Mouse (Mus musculus) E14TG2a.4 (cell line): ENCODE results near the gene Slc5a1.

Experiments
- H3K27me3 ChIP-seq: 2 replicates; pipeline ENCODE4 v1.6.1; 2014; ENCODE audit warnings: low read length, control low read depth; ENCODE audit not compliant: insufficient read depth
- H3K36me3 ChIP-seq: 2 replicates; pipeline ENCODE4 v1.6.1; 2014; ENCODE audit warnings: low read length, control low read depth; ENCODE audit not compliant: insufficient read depth
- H3K4me1 ChIP-seq: replicated peaks from 2 replicates; pipeline ENCODE4 v1.6.1; 2014; ENCODE audit warnings: low read depth, low read length, control low read depth
- H3K4me3 ChIP-seq: replicated peaks from 2 replicates; pipeline ENCODE4 v1.5.1; 2014; ENCODE audit warnings: mild to moderate bottlenecking, low read length
- H3K9me3 ChIP-seq: 2 replicates; pipeline ENCODE4 v1.6.1; 2014; ENCODE audit warnings: low read length, control low read depth
- CTCF ChIP-seq: conservative IDR thresholded peaks from 2 replicates; pipeline ENCODE4 v1.5.1; 2014; ENCODE audit warnings: low read length
- NANOG ChIP-seq: IDR thresholded peaks from 2 replicates; pipeline ENCODE4 v1.6.1; 2014; ENCODE audit warnings: borderline replicate concordance, low read length, mixed read lengths
- POU5F1 ChIP-seq: IDR thresholded peaks from 2 replicates; pipeline ENCODE4 v1.6.1; 2014; ENCODE audit warnings: low read length, borderline replicate concordance

Slc5a1 gene

DNA sequence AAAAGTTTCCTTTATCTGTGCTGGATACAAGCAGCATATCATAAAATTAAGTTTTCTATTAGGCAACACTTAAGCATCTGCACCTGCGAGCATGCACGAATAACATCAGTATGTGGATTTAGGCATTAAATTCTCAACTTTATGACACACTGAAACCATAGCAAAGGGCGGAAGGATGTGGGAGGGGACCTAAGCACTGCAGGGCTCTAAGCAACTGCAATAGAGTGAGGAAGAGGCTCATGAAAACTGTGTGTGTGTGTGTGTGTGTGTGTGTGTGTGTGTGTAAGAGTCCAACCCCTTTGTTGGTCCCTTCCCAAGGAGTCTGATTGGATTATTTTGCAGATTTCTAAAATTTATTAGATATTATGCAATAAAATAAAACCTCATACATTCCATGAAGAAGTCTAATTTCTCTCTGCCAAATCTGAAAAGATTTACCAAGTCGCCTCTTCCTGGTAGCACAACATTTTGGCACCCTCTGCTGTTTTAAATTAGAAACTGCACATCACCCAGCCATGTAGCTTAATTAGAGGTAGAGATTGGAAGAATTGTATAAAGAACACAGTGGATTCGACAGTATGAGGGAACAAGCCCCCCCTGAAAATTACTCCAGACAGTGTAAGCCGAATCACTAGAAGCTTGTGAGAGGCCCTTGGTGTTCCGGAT lies 38.9 kb downstream of the Slc5a1 start:
- TF ChIP-seq POU5F1 = no peak
- TF ChIP-seq CTCF = peak; percentile 88
- no peak for TF ChIP-seq NANOG
- H3K27me3 ChIP-seq = peaks cover 26% of the 10 kb centered on the region; the same call in 1 of the 2 replicates
- H3K9me3 ChIP-seq = no peaks in the 10 kb centered on the region
- H3K36me3 ChIP-seq = no peaks in the 10 kb centered on the region
- no peaks in the 10 kb centered on the region for H3K4me1 ChIP-seq
- H3K4me3 ChIP-seq = no peak overlapping the region

- peaks cover 31% of the 10 kb centered on the region; the same call in 1 of the 2 replicates for H3K27me3 ChIP-seq
- TF ChIP-seq NANOG (no peak), POU5F1 (no peak), CTCF (peak; percentile 51)
- H3K4me3 ChIP-seq = no peak overlapping the region
- no peaks in the 10 kb centered on the region for H3K9me3 ChIP-seq
- no peaks in the 10 kb centered on the region for H3K36me3 ChIP-seq
- no peaks in the 10 kb centered on the region for H3K4me1 ChIP-seq
These were observed 40.0 kb downstream of the Slc5a1 start for GRCm38 (mm10) chr5:33144025-33144424.

- no peaks in the 10 kb centered on the region for H3K4me1 ChIP-seq
- no peaks in the 10 kb centered on the region for H3K36me3 ChIP-seq
- peaks cover 27% of the 10 kb centered on the region; the same call in 1 of the 2 replicates for H3K27me3 ChIP-seq
These were observed 42.8 kb downstream of the Slc5a1 start for GRCm38 (mm10) chr5:33146837-33147236.

GRCm38 (mm10) chr5:33147691-33148090 lies 43.7 kb downstream of the Slc5a1 start:
- peaks cover 25% of the 10 kb centered on the region; the same call in 1 of the 2 replicates for H3K27me3 ChIP-seq
- TF ChIP-seq POU5F1 = no peak
- TF ChIP-seq CTCF = no peak
- no peak for TF ChIP-seq NANOG
- H3K9me3 ChIP-seq = no peaks in the 10 kb centered on the region
- no peak overlapping the region for H3K4me3 ChIP-seq
- H3K4me1 ChIP-seq = no peaks in the 10 kb centered on the region
- no peaks in the 10 kb centered on the region for H3K36me3 ChIP-seq

More at GRCm38 (mm10) chr5:33146837-33147236, 42.8 kb downstream of the Slc5a1 start:
- no peak for TF ChIP-seq CTCF
- no peak for TF ChIP-seq POU5F1
- no peak for TF ChIP-seq NANOG
- H3K4me3 ChIP-seq = no peak overlapping the region
- no peaks in the 10 kb centered on the region for H3K9me3 ChIP-seq

DNA sequence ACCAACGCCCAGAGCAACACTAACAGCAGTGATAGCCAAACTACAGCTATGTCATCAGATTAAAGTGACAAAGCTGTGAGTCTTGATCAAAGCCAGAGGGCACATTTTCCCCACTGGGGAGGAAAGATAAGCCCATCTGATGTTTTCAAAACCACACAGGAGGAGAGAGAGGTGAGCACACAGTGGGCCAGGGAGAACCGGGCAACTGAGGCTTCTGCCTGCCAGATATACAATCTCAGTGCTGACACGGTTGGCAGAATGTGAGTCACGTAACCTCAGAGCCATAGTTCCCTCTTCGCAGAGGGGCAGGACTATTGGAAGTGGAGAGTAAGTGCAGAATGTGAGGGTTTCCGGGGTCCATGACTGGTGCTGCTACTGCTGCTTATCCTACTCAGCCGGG lies 89.5 kb downstream of the Slc5a1 start:
- TF ChIP-seq NANOG (no peak), CTCF (no peak), POU5F1 (no peak)
- Histone ChIP-seq H3K9me3 (0 out of 2 replicates have a peak, but pooled peaks cover 5% of the 10 kb centered on the region), H3K4me3 (no peak overlapping the region), H3K4me1 (no peaks in the 10 kb centered on the region), H3K27me3 (peaks cover 11% of the 10 kb centered on the region; the same call in 1 of the 2 replicates), H3K36me3 (no peaks in the 10 kb centered on the region)

- no peak for TF ChIP-seq POU5F1
- TF ChIP-seq CTCF = no peak
- no peak for TF ChIP-seq NANOG
These were observed 91.3 kb downstream of the Slc5a1 start for GRCm38 (mm10) chr5:33195246-33195852.

DNA sequence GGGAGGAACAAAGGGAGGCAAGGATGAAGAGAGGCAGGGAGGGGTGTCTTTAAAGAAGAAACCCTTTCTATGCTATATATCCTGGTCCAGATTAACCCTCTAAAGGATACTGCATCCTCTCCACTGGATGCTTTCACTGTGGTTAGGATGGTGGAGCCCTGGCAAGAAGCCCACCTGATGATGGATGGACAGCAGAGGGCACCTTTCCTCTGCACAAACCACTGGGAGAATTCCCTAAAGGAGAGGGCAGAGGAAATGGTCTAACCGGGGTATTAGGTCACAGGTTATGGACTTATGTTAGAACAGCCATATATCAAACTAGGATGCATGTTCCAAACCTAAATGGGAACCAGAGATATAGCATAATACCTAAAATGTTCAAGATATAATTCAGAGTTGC lies 96.1 kb downstream of the Slc5a1 start:
- 0 out of 2 replicates have a peak, but pooled peaks cover 5% of the 10 kb centered on the region for H3K9me3 ChIP-seq
- TF ChIP-seq NANOG (no peak), POU5F1 (no peak), CTCF (no peak)
- no peaks in the 10 kb centered on the region for H3K36me3 ChIP-seq
- H3K4me1 ChIP-seq = no peaks in the 10 kb centered on the region
- H3K27me3 ChIP-seq = peaks cover 30% of the 10 kb centered on the region
- H3K4me3 ChIP-seq = no peak overlapping the region

More at GRCm38 (mm10) chr5:33195246-33195852, 91.3 kb downstream of the Slc5a1 start:
- Histone ChIP-seq H3K9me3 (0 out of 2 replicates have a peak, but pooled peaks cover 5% of the 10 kb centered on the region), H3K27me3 (peaks cover 15% of the 10 kb centered on the region; the same call in 1 of the 2 replicates), H3K36me3 (no peaks in the 10 kb centered on the region), H3K4me1 (no peaks in the 10 kb centered on the region), H3K4me3 (no peak overlapping the region)

DNA sequence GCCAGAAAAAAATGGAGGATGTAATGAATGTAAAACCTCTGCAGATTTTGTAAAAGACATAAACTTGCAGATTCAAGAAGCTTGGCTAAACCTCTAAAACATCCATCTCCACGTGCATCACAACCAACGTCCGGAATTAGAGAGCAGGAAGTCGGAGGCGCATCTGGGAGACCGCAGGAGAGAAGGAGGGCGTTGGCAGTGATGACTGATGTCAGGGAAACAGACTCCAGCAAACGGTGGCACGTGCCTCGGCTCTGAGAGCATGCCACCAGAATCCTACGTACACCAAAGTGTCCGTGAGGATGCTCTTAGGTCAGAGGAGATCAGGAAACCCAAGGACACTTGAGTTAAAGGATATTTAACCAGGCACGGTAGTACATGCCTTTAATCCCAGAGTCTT lies 97.7 kb downstream of the Slc5a1 start:
- Histone ChIP-seq H3K27me3 (peaks cover 36% of the 10 kb centered on the region), H3K4me1 (no peaks in the 10 kb centered on the region), H3K36me3 (no peaks in the 10 kb centered on the region), H3K4me3 (no peak overlapping the region), H3K9me3 (no peaks in the 10 kb centered on the region)
- TF ChIP-seq POU5F1 (no peak), NANOG (no peak), CTCF (no peak)

DNA sequence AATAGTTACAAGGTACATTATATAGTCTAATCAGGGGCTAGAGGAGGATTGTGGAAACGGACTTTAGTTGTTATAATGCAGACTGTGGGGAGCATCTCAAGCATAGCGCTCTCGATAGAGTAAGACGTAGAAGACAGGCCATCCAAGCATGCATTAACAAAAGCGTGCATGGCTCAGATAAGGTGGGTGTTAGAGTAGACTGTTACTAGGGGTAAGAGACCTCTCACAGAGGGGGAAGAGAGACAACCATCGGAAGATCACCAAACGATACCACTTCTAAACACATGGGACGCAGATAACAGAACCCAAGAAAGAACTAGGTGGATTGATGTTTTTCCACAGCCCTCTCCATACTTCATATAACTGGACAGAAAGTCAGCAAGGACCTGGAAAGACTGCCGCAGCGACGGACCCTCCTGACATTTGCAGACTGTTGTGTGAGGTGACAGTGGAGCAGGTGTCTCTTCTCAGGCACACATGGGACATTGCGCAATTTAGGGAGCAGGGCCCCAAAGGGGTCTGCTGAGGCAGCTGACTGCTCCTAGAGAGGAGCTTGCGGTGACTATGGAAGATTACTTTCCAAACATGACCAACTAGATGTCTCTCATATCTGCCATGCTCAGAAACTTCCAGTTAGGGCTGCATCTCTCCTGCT lies 98.6 kb downstream of the Slc5a1 start:
- no peak overlapping the region for H3K4me3 ChIP-seq
- H3K27me3 ChIP-seq = peaks cover 36% of the 10 kb centered on the region
- no peaks in the 10 kb centered on the region for H3K4me1 ChIP-seq
- H3K36me3 ChIP-seq = no peaks in the 10 kb centered on the region
- TF ChIP-seq POU5F1 = no peak
- no peaks in the 10 kb centered on the region for H3K9me3 ChIP-seq
